Mouse (Mus musculus) heart, adult 2 months (tissue): ENCODE measurements around the gene Gh.

ENCODE experiments used
- CTCF ChIP-seq: fragments of 200-600 bp; IDR thresholded peaks from 2 replicates; pipeline ENCODE4 v1.8.1; 2022; ENCODE audit warnings: antibody characterized with exemption, mild to moderate bottlenecking, moderate library complexity
- EP300 ChIP-seq: fragments of 200-500 bp; IDR thresholded peaks from 2 replicates; pipeline ENCODE4 v1.6.1; 2011; ENCODE audit warnings: low read depth, low read length, control low read depth; ENCODE audit not compliant: insufficient read depth
- POLR2A ChIP-seq: fragments of 200-500 bp; IDR thresholded peaks from 2 replicates; pipeline ENCODE4 v1.6.1; 2011; ENCODE audit warnings: mild to moderate bottlenecking, low read depth, low read length, control low read depth; ENCODE audit not compliant: insufficient read depth

DNA sequence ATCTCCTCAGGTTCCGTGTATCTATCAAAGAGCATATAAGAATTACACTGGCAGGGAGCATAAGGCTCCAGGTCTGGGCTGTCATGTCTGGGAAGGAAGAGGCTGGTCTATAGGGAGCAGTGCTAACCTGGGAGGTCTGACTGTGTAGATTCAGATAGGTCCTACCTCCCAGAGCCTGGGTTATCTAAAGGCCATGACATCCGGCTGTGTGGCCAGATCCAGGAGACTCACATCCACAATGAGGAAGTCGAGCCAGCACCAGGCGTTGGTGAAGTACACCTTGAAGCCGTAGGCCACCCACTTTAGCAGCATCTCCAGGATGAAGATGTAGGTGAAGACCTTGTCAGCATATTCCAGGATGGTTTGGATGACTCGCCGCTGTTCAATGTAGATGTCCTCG, 24.8 kb upstream of the Gh start:
- TF ChIP-seq CTCF: no peak
- TF ChIP-seq POLR2A: no peak
- no peak for TF ChIP-seq EP300
